Mouse (Mus musculus) neural tube, embryonic 11.5 days (tissue): ENCODE measurements at regions not wholly inside any gene's neighbourhood (a gene's known extent, or its start where the extent isn't known, plus 50 kb on each side); places are given as distances from the start of the nearest gene placed in this dataset.

ENCODE experiments used
- ATAC-seq: fragments of 200-750 bp; cut with Nextera tagmentation; 2 replicates; pipeline ENCODE4 v1.8.0; 2017; ENCODE audit warnings: moderate number of reproducible peaks, mild to moderate bottlenecking, moderate TSS enrichment, moderate library complexity; ENCODE audit not compliant: insufficient read depth, low FRiP score, low TSS enrichment
- DNase-seq: peaks from one replicate; pipeline ENCODE4 v3.0.0-alpha.2; 2015; ENCODE audit warnings: low spot score
- H3K27ac ChIP-seq: fragments of 300-500 bp; sonication (generic); 2 replicates; pipeline ENCODE4 v1.5.1; 2014; ENCODE audit warnings: low read depth, mild to moderate bottlenecking, low read length
- H3K27me3 ChIP-seq: fragments of 300-500 bp; sonication (generic); 2 replicates; pipeline ENCODE4 v1.6.1; 2014; ENCODE audit warnings: mild to moderate bottlenecking, low read length, mixed read lengths; ENCODE audit not compliant: control insufficient read depth, insufficient read depth
- H3K36me3 ChIP-seq: fragments of 300-500 bp; sonication (generic); 2 replicates; pipeline ENCODE4 v1.6.1; 2014; ENCODE audit warnings: mild to moderate bottlenecking, low read length, moderate library complexity, mixed read lengths; ENCODE audit not compliant: control insufficient read depth, insufficient read depth
- H3K4me1 ChIP-seq: fragments of 300-500 bp; sonication (generic); 2 replicates; pipeline ENCODE4 v1.6.1; 2014; ENCODE audit warnings: low read length, mixed read lengths; ENCODE audit not compliant: control insufficient read depth, insufficient read depth
- H3K4me2 ChIP-seq: fragments of 300-500 bp; sonication (generic); 2 replicates; pipeline ENCODE4 v1.6.1; 2014; ENCODE audit warnings: low read depth, mild to moderate bottlenecking, moderate library complexity
- H3K4me3 ChIP-seq: fragments of 300-500 bp; sonication (generic); 2 replicates; pipeline ENCODE4 v1.5.1; 2014; ENCODE audit warnings: low read depth, low read length
- H3K9ac ChIP-seq: fragments of 300-500 bp; sonication (generic); 2 replicates; pipeline ENCODE4 v1.6.1; 2014; ENCODE audit warnings: mild to moderate bottlenecking, low read length
- H3K9me3 ChIP-seq: fragments of 300-500 bp; sonication (generic); 2 replicates; pipeline ENCODE4 v1.6.1; 2016; ENCODE audit warnings: low read length; ENCODE audit not compliant: control insufficient read depth
- WGBS: fragments of 180-500 bp; shearing (Covaris S2); extraction: QIAGEN DNeasy Blood & Tissue Kit; methylation state at CpG from one replicate; pipeline ENCODE4 v1.1.7; 2014; 5-methylcytosine and 5-hydroxymethylcytosine counted together

DNA sequence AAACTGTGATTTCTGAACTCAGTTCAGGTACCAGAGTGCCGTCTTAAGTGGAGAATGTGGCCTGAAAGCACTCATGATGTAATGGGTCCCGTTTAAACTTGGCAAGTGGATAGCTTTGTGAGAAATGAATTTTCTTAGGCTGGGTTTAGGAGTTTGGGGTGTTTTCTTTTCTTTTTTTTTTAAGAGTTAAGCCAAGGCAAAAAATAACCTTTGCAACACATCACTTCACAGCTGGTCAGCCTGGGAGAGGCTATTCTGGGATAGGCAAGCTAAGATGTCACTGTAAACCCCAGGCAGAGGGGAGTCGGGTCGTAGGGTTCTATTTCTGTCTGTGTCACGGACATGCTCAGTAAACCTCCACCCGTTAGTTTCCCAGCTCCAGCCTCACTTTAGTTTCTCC, 100.9 kb downstream of the Zfp36l1 start:
- no peak overlapping the region for H3K4me3 ChIP-seq
- H3K27me3 ChIP-seq = no peaks in the 10 kb centered on the region
- H3K4me1 ChIP-seq = peaks cover 9% of the 10 kb centered on the region
- no peaks in the 10 kb centered on the region for H3K9me3 ChIP-seq
- WGBS = 89% methylated on average over 6 of the region's 6 CpGs
- ATAC-seq (no peak), DNase-seq (no peak)
- H3K27ac ChIP-seq = no peak overlapping the region
- H3K4me2 ChIP-seq = no peak overlapping the region
- H3K9ac ChIP-seq = no peak overlapping the region
- H3K36me3 ChIP-seq = no peaks in the 10 kb centered on the region

DNA sequence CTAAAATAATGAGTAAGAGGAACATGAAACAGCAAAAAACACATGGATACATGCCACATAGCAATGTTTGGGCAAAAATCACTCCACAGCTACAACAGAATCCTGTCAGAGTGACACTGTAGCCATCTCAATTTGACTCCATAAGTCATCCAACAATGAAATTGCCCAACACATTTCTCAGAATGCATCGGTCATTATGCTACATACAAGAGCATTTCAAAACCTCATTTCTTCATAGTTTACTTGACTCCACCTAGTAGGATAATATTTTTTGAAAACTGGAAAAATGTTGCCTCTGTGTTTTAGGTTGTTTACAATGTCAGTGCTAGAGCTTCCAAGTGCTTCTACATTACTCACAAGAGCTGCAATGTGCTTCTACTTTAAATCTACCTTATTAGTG, 101.9 kb downstream of the Zfp36l1 start:
- H3K36me3 ChIP-seq = no peaks in the 10 kb centered on the region
- no peak overlapping the region for H3K9ac ChIP-seq
- H3K27me3 ChIP-seq = no peaks in the 10 kb centered on the region
- H3K4me3 ChIP-seq = no peak overlapping the region
- no peak overlapping the region for H3K27ac ChIP-seq
- ATAC-seq = no peak
- no peak overlapping the region for H3K4me2 ChIP-seq
- 96% methylated on average over 1 of the region's 1 CpGs for WGBS
- H3K4me1 ChIP-seq = peaks cover 9% of the 10 kb centered on the region
- no peak for DNase-seq
- no peaks in the 10 kb centered on the region for H3K9me3 ChIP-seq

DNA sequence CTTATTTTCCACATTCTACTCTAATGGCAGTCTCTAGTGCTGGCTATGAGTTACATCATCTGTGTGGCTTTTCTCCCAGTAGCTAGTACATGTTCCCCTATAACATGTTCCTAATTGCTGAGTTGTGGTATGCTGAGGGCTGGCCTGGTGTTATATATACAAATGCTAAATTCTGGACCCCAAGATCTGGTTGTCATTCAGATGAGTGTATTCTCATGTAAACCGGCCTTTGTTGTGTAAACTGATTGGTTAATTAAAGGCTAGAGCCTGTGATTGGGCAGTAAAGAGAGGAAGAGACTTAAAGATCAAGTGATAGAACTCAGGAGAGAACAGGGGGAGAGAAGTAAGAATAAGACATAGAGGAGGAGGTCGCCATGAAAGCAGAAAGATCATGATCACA, 102.6 kb downstream of the Zfp36l1 start:
- 58% methylated on average over 2 of the region's 2 CpGs for WGBS
- no peak for DNase-seq
- no peak for ATAC-seq
- no peak overlapping the region for H3K4me2 ChIP-seq
- no peak overlapping the region for H3K4me3 ChIP-seq
- peaks cover 9% of the 10 kb centered on the region for H3K4me1 ChIP-seq
- H3K27ac ChIP-seq = no peak overlapping the region
- H3K36me3 ChIP-seq = no peaks in the 10 kb centered on the region
- no peaks in the 10 kb centered on the region for H3K27me3 ChIP-seq
- no peaks in the 10 kb centered on the region for H3K9me3 ChIP-seq
- H3K9ac ChIP-seq = no peak overlapping the region

DNA sequence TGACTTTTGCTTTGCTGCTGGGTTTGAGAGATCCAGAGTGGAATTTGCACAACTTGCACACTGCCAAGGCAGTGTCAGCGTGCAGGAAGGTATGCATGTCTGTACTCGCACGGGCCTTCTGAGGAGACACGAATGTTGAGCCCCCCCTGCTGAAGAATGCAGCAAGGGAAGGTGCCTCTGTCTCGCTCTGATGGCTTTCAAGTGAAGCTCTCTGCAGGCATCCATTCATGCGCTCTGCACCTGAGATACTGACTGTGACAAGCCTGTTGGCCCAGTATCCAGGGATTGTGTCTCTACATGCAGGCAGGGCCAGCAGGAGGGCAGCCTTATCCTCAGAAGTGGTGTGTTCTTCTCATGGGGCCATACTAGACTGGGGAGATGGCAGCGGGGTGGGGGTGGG, 105.0 kb downstream of the Zfp36l1 start:
- 39% methylated on average over 7 of the region's 7 CpGs for WGBS
- H3K9ac ChIP-seq = no peak overlapping the region
- no peaks in the 10 kb centered on the region for H3K27me3 ChIP-seq
- DNase-seq (no peak), ATAC-seq (no peak)
- H3K4me3 ChIP-seq = no peak overlapping the region
- no peak overlapping the region for H3K4me2 ChIP-seq
- H3K4me1 ChIP-seq = no peaks in the 10 kb centered on the region
- no peak overlapping the region for H3K27ac ChIP-seq
- H3K9me3 ChIP-seq = no peaks in the 10 kb centered on the region
- H3K36me3 ChIP-seq = no peaks in the 10 kb centered on the region

- Histone ChIP-seq H3K4me2 (no peak overlapping the region), H3K4me3 (no peak overlapping the region), H3K4me1 (no peaks in the 10 kb centered on the region), H3K9ac (no peak overlapping the region), H3K36me3 (no peaks in the 10 kb centered on the region), H3K27ac (no peak overlapping the region), H3K9me3 (no peaks in the 10 kb centered on the region), H3K27me3 (no peaks in the 10 kb centered on the region)
- DNase-seq (no peak), ATAC-seq (no peak)
- 83% methylated on average over 13 of the region's 13 CpGs for WGBS
Observed at GRCm38 (mm10) chr12:80005227-80005919, 107.4 kb downstream of the Zfp36l1 start.

DNA sequence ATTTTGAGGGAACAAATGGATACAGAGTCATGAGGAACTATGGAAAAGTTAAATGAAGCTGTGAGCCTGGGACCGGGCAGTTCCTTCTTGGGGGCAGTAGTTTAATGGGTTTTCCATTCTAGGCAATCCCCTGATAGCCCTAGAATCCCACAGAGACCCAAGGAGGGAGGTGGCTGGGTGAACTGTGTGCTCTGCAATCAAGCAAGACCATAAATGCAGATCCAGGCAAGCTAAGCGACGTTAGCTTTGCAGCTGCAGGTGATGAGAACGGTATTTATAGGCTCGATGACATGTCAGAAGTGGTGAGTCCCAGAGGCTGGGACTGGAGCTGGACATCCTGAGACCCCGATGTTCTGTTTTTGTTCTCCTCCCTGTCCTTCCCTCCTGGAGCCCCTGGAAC, 108.2 kb downstream of the Zfp36l1 start:
- ATAC-seq (no peak), DNase-seq (no peak)
- no peaks in the 10 kb centered on the region for H3K36me3 ChIP-seq
- H3K4me2 ChIP-seq = no peak overlapping the region
- WGBS = 43% methylated on average over 6 of the region's 6 CpGs
- no peaks in the 10 kb centered on the region for H3K4me1 ChIP-seq
- no peak overlapping the region for H3K27ac ChIP-seq
- no peak overlapping the region for H3K4me3 ChIP-seq
- no peaks in the 10 kb centered on the region for H3K27me3 ChIP-seq
- H3K9ac ChIP-seq = no peak overlapping the region
- no peaks in the 10 kb centered on the region for H3K9me3 ChIP-seq

DNA sequence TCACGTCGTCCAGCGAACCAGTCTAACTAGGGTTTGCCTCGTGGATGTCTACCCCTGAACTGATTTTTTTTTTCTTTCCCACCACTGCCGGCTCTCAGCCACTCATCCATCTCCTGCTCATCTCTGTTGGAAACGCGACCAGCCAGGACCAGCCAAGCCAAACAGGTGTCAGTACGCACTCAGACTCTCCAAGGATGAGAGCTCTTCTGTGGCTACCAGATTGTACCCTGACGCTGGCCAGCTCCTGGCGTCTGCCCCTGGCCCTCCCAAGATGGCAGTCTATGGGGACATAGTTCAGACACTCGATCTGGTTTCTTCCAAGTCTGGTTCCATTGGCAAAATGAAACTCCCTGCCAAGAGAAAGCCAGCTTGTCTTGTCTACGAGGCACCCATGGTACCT, 109.3 kb downstream of the Zfp36l1 start:
- ATAC-seq (no peak), DNase-seq (no peak)
- Histone ChIP-seq H3K4me1 (no peaks in the 10 kb centered on the region), H3K9ac (no peak overlapping the region), H3K27ac (no peak overlapping the region), H3K4me3 (no peak overlapping the region), H3K27me3 (no peaks in the 10 kb centered on the region), H3K36me3 (no peaks in the 10 kb centered on the region), H3K4me2 (no peak overlapping the region), H3K9me3 (no peaks in the 10 kb centered on the region)
- 89% methylated on average over 12 of the region's 12 CpGs for WGBS

DNA sequence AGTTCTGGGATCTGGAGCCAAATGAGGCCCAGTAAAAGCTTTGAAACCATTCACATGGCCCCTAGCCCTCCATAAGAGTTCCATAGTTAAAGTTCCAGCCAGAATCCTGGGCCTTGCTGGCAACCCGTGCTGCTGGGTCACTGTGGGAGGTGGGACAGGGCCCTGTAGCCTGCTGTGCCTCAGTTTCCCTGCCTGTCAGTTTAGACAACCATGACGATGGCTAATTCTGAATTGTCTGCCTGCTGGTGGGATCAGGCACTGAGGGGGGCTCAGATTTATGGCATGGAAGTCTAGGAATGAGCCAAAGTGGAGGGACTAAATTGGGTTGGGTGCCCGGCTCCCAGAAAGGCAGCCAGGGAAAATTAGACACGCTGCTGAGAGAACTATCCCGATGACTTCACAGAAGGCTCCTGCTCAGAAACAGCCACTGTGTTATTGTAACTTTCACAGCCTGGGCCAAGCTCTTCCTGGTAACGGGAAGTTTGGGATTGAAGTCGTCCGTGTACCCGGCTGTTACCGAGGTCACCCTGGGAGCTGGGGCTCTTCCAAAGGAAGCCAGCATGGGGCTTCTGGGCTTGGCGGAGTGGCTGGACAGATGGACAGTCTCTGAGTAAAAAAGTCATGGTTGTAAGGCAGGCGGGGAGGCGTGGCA, 110.2 kb downstream of the Zfp36l1 start:
- Histone ChIP-seq H3K27me3 (no peaks in the 10 kb centered on the region), H3K4me2 (no peak overlapping the region), H3K4me3 (no peak overlapping the region), H3K4me1 (no peaks in the 10 kb centered on the region), H3K27ac (no peak overlapping the region), H3K36me3 (no peaks in the 10 kb centered on the region), H3K9ac (no peak overlapping the region), H3K9me3 (no peaks in the 10 kb centered on the region)
- 47% methylated on average over 13 of the region's 13 CpGs for WGBS
- ATAC-seq = no peak
- no peak for DNase-seq

- DNase-seq = no peak
- 70% methylated on average over 2 of the region's 2 CpGs for WGBS
Observed at GRCm38 (mm10) chr12:80001794-80002193, 111.0 kb downstream of the Zfp36l1 start.

More at GRCm38 (mm10) chr12:80001794-80002193, 111.0 kb downstream of the Zfp36l1 start:
- H3K4me1 ChIP-seq = no peaks in the 10 kb centered on the region
- no peaks in the 10 kb centered on the region for H3K9me3 ChIP-seq
- H3K9ac ChIP-seq = no peak overlapping the region
- no peak overlapping the region for H3K27ac ChIP-seq
- no peaks in the 10 kb centered on the region for H3K36me3 ChIP-seq
- no peak for ATAC-seq
- H3K4me3 ChIP-seq = no peak overlapping the region
- H3K27me3 ChIP-seq = no peaks in the 10 kb centered on the region
- H3K4me2 ChIP-seq = no peak overlapping the region
